Mouse (Mus musculus) testis, adult 2 months (tissue): ENCODE measurements at regions not wholly inside any gene's neighbourhood (a gene's known extent, or its start where the extent isn't known, plus 50 kb on each side); places are given as distances from the start of the nearest gene placed in this dataset.
A peak's percentile ranks its signal among the peaks of the same experiment; 100 is the strongest.

Experiments used
- H3K27ac ChIP-seq: fragments of 200-500 bp; 2 replicates; pipeline ENCODE4 v1.5.1; 2012; ENCODE audit warnings: low read depth, low read length; ENCODE audit not compliant: control insufficient read depth, insufficient read depth
- H3K27me3 ChIP-seq: fragments of 200-500 bp; 2 replicates; pipeline ENCODE4 v1.6.1; 2012; ENCODE audit warnings: mild to moderate bottlenecking, low read length, moderate library complexity; ENCODE audit not compliant: control insufficient read depth, insufficient read depth
- H3K36me3 ChIP-seq: fragments of 200-500 bp; 2 replicates; pipeline ENCODE4 v1.6.1; 2012; ENCODE audit warnings: mild to moderate bottlenecking, low read length; ENCODE audit not compliant: control insufficient read depth, insufficient read depth
- H3K4me1 ChIP-seq: fragments of 200-500 bp; 2 replicates; pipeline ENCODE4 v1.6.1; 2012; ENCODE audit warnings: low read length; ENCODE audit not compliant: control insufficient read depth, insufficient read depth
- H3K4me3 ChIP-seq: fragments of 200-500 bp; 2 replicates; pipeline ENCODE4 v1.5.1; 2012; ENCODE audit warnings: low read depth, mild to moderate bottlenecking, low read length, moderate library complexity, mixed read lengths; ENCODE audit not compliant: control insufficient read depth
- CTCF ChIP-seq: fragments of 200-500 bp; IDR thresholded peaks from 2 replicates; pipeline ENCODE4 v1.5.1; 2012; ENCODE audit warnings: low read depth, mild to moderate bottlenecking, inconsistent platforms, low read length, moderate library complexity; ENCODE audit not compliant: control insufficient read depth, insufficient read depth, insufficient replicate concordance
- POLR2A ChIP-seq: fragments of 200-500 bp; IDR thresholded peaks from 2 replicates; pipeline ENCODE4 v1.6.1; 2012; ENCODE audit warnings: low read depth, mild to moderate bottlenecking, inconsistent platforms, low read length, moderate library complexity; ENCODE audit not compliant: control insufficient read depth

GRCm38 (mm10) chr7:82957208-82957977 is 90.3 kb downstream of the Mex3b start:
- Histone ChIP-seq H3K27me3 (no peaks in the 10 kb centered on the region), H3K36me3 (no peaks in the 10 kb centered on the region), H3K4me1 (no peaks in the 10 kb centered on the region), H3K27ac (no peak overlapping the region), H3K4me3 (no peak overlapping the region)
- TF ChIP-seq CTCF (no peak), POLR2A (no peak)

GRCm38 (mm10) chr7:82970599-82970998 is 103.5 kb downstream of the Mex3b start:
- no peaks in the 10 kb centered on the region; the same call in none of the 2 replicates for H3K4me1 ChIP-seq
- no peak for TF ChIP-seq CTCF
- TF ChIP-seq POLR2A, result no peak
- H3K27me3 ChIP-seq, result no peaks in the 10 kb centered on the region
- no peak overlapping the region for H3K27ac ChIP-seq
- H3K4me3 ChIP-seq, result no peak overlapping the region
- H3K36me3 ChIP-seq, result no peaks in the 10 kb centered on the region

- Histone ChIP-seq H3K27ac (no peak overlapping the region), H3K27me3 (no peaks in the 10 kb centered on the region), H3K4me3 (peak overlapping the region; percentile 82), H3K36me3 (no peaks in the 10 kb centered on the region), H3K4me1 (no peaks in the 10 kb centered on the region; the same call in none of the 2 replicates)
- TF ChIP-seq POLR2A (peak; percentile 68; the same call in 1 of the 2 replicates), CTCF (no peak)
These were observed 104.1 kb downstream of the Mex3b start for GRCm38 (mm10) chr7:82971244-82971643.

GRCm38 (mm10) chr7:82972214-82973006 is 105.3 kb downstream of the Mex3b start:
- TF ChIP-seq POLR2A (no peak), CTCF (no peak)

GRCm38 (mm10) chr7:82990708-82991107 is 123.6 kb downstream of the Mex3b start:
- TF ChIP-seq CTCF (no peak), POLR2A (no peak)
- Histone ChIP-seq H3K4me3 (no peak overlapping the region), H3K36me3 (no peaks in the 10 kb centered on the region), H3K27me3 (no peaks in the 10 kb centered on the region), H3K4me1 (no peaks in the 10 kb centered on the region), H3K27ac (no peak overlapping the region)

More at GRCm38 (mm10) chr7:82972214-82973006, 105.3 kb downstream of the Mex3b start:
- no peaks in the 10 kb centered on the region; the same call in none of the 2 replicates for H3K4me1 ChIP-seq
- H3K27me3 ChIP-seq, result no peaks in the 10 kb centered on the region
- H3K4me3 ChIP-seq, result no peak overlapping the region
- no peaks in the 10 kb centered on the region for H3K36me3 ChIP-seq
- H3K27ac ChIP-seq, result no peak overlapping the region

GRCm38 (mm10) chr7:82993136-82993535 is 126.0 kb downstream of the Mex3b start:
- no peak overlapping the region for H3K4me3 ChIP-seq
- no peak overlapping the region for H3K27ac ChIP-seq
- H3K27me3 ChIP-seq, result no peaks in the 10 kb centered on the region
- TF ChIP-seq POLR2A (no peak), CTCF (no peak)
- no peaks in the 10 kb centered on the region for H3K36me3 ChIP-seq
- H3K4me1 ChIP-seq, result no peaks in the 10 kb centered on the region

- Histone ChIP-seq H3K27ac (no peak overlapping the region), H3K27me3 (no peaks in the 10 kb centered on the region), H3K36me3 (no peaks in the 10 kb centered on the region), H3K4me3 (no peak overlapping the region), H3K4me1 (no peaks in the 10 kb centered on the region)
- TF ChIP-seq POLR2A (no peak), CTCF (no peak)
These were observed 131.7 kb downstream of the Mex3b start for GRCm38 (mm10) chr7:82998848-82999247.
